Mouse (Mus musculus): Measurements from ENCODE around the gene Gm648. TPM values are rescaled to one million over a fixed set of nuclear protein-coding genes. Genes with fewer than 3 reads are reported as not detected.

The Gm648 gene
- polyA plus RNA-seq (2012; ENCODE audit: low replicate concordance) = not detected in 2 replicates

DNA sequence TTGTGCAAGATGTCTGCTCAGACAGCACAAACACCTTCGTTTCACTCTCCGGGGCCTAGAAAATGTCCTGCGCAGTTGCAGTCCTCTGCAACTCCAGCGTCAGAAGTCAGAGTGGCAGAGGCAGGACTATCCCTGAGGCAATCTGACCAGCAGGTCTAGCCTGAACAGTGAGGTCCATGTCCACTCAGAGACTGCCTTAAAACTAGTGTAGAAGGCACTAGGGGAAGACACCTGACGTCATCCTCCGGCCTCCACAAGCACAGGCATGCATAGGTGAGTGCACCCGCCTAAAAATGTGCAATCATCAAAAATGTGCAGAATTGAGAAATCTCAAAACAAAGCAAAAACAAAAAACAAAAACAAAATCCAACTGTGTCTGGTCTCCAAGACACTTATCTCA, at the start of gene Gm648:
Gene Gm648, minus strand, starts transcription at position 101 of the 400 bp plus-strand sequence.

DNA sequence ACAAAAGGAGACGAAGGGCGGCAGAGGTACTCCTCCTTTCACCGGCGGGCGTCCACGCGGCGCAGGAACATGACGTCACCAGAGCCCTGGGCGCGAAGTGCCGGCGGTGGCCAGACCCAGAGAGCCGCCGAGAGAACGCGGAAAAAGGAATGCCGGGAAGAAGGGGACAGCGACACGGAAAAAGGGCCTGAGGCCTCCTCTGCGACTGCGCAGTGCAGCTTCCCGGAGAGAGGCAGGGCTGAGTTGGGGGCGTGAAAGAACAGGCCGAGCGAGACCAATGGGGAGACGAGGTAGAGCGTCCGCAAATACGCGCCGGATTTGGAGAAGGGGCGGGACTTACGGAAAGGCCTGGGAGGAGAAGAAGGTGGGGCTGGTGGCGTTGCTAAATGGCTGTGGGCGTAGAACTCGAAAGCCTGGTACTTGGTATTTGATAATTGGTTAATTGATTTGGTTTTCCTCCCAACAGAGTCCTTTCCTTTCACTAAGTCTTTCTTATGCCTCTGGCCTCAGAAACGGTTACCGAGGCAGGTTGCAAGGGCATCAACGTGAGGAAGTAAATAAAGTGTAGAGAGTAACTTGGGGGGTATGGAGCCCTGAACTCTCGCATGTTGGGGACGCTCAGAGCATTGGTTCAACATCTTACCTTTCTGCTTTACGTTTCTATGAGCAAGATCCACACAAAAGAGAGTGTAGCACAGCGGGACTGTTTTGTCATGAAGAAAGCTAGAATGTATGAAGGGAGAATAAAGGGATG, 48.7 kb upstream of the Gm648 start, which contains the start of gene Mmgt1:
Gene Mmgt1, minus strand, starts transcription at position 183 of the 754 bp plus-strand sequence.

DNA sequence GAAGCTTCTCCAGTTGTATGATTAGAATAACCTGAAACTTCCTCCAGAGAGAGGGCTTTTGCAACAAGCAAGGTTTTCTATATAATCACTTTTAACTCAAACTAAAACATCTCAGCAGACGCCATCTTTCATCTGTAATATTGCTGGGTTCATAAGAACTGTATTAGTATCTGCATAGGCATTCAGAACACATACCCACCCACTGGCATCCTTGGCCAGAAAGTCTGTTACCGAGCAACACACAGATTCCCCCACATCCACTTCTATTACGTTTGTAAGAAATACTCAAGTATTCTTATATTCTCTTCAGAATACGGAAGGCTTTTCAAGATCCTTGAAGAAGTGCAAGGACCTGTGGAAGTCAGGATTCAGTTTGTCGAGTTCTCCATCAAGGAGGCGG, 25.0 kb downstream of the Gm648 start, which contains the start of gene Gm10477:
Gene Gm10477, plus strand, starts transcription at position 301 of the 400 bp plus-strand sequence.

Other genes starting within 250 kb of the Gm648 start
- gene Zfp449, start 203.2 kb downstream of the Gm648 start, polyA plus RNA-seq (2012; ENCODE audit: low replicate concordance) = 0.09 TPM in 1 of 2 replicates, not detected in the other
- 0.35 and 0.81 TPM in 2 replicates for gene Smim10l2a, start 175.0 kb downstream of the Gm648 start, polyA plus RNA-seq (2012; ENCODE audit: low replicate concordance)
- gene Gm2174, start 101.6 kb downstream of the Gm648 start, polyA plus RNA-seq (2012; ENCODE audit: low replicate concordance) = not detected in 2 replicates
- 3.6 and 4.4 TPM in 2 replicates for gene Ints6l, start 94.7 kb downstream of the Gm648 start, polyA plus RNA-seq (2012; ENCODE audit: low replicate concordance)
- not detected in 2 replicates for gene Gm10477, start 24.9 kb downstream of the Gm648 start, polyA plus RNA-seq (2012; ENCODE audit: low replicate concordance)
- gene Mmgt1, start 48.5 kb upstream of the Gm648 start, polyA plus RNA-seq (2012; ENCODE audit: low replicate concordance) = 0.39 and 0.85 TPM in 2 replicates
- 10.4 and 33.9 TPM in 2 replicates for gene Slc9a6, start 60.2 kb upstream of the Gm648 start, polyA plus RNA-seq (2012; ENCODE audit: low replicate concordance)
- gene Fhl1, start 182.2 kb upstream of the Gm648 start, polyA plus RNA-seq (2012; ENCODE audit: low replicate concordance) = 0.13 and 0.43 TPM in 2 replicates

Measured in hematopoietic multipotent progenitor cell, adult 10-12 weeks (in vitro differentiated cells).